Mouse (Mus musculus) thymus, adult 2 months (tissue): ENCODE measurements around the gene Gm13277.

Experiments used
- CTCF ChIP-seq: fragments of 200-500 bp; IDR thresholded peaks from 2 replicates; pipeline ENCODE4 v1.5.1; 2012; ENCODE audit warnings: mild to moderate bottlenecking, control low read depth, low read length, moderate library complexity, borderline replicate concordance; ENCODE audit not compliant: control insufficient read depth, poor library complexity, insufficient read depth; ENCODE audit errors: extremely low read depth
- POLR2A ChIP-seq: fragments of 200-500 bp; IDR thresholded peaks from 2 replicates; pipeline ENCODE4 v1.6.1; 2012; ENCODE audit warnings: mild to moderate bottlenecking, low read length, control low read depth, moderate library complexity; ENCODE audit not compliant: control insufficient read depth, poor library complexity, insufficient read depth; ENCODE audit errors: extremely low read depth

GRCm38 (mm10) chr4:88742771-88743371 is 45.6 kb upstream of the Gm13277 start:
- no peak for TF ChIP-seq CTCF
- TF ChIP-seq POLR2A: no peak
